Mouse (Mus musculus) testis, postnatal 10 days (tissue): ENCODE results near the gene Ttc30b.
"Not testable (repeated sequence)": the region's sequence is repeated elsewhere in the genome, so short reads cannot be mapped to it uniquely, and the experiment has no call there.

Experiments used
- DNase-seq: peaks from one replicate; pipeline ENCODE4 v3.0.0; 2021; ENCODE audit warnings: low spot score

The Ttc30b gene

GRCm38 (mm10) chr2:75950685-75951084, 12.3 kb upstream of the Ttc30b start:
- DNase-seq = no peak

- DNase-seq = not testable (repeated sequence)
These were observed 767 bp downstream of the Ttc30b start for GRCm38 (mm10) chr2:75937520-75938116.

DNA sequence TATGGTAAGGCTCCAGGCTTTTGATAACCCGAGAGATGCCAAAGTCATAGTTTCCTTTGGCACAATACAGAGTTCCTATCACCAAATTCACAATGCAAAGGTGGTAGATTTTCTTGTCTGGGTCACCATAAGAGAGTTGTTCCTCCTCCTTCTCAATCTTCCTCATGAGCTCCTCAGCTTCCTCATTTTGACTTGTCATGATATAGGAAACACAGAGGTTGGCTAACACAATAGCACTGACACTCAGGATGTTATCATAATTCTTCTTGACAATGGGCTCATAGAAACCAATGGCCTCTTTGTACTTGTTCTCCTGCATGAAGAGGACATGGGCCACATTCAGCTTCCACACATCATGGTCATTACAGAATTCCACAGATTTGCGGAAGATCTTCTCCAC, 1.7 kb downstream of the Ttc30b start:
- not testable (repeated sequence) for DNase-seq

DNA sequence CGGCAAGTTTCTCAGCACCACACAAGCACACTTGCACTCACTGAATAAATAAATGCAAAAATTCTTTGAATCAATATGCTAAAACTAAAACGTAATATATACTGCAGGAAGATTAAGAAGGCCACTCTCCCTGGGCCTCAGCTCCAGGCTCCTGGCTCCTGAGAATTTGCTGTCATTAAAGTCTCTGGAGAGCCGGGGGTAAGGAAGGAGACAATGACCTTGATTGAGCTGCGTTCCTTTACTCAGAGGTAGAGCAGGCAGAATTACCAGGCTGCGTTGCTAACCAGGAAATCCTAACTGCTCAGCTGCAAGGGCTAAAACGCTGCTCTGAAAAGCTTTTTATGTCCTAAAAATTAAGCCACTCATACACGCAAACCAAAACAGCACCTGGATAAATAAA, 4.8 kb downstream of the Ttc30b start:
- DNase-seq = no peak

DNA sequence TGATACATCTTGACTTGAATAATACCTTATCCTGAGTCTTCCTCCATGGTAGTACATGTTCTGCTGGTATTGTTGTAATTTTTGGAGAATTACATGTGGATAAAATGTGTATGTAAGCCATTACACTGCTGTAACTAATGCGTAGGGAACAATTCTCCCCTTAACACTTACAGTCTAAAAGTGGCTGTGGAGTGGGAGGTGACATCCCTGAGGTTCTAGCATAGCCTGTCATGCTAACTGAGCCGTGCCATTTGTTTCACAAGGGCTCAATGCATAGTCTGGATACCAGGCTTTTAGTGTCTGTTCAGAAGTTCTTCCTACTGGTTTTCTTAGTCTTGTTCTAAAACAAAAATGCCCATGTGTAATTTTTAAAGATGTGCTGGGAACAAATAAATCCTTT, 7.4 kb downstream of the Ttc30b start:
- DNase-seq = no peak

- DNase-seq = no peak
These were observed 8.5 kb downstream of the Ttc30b start for GRCm38 (mm10) chr2:75929786-75930444.

DNA sequence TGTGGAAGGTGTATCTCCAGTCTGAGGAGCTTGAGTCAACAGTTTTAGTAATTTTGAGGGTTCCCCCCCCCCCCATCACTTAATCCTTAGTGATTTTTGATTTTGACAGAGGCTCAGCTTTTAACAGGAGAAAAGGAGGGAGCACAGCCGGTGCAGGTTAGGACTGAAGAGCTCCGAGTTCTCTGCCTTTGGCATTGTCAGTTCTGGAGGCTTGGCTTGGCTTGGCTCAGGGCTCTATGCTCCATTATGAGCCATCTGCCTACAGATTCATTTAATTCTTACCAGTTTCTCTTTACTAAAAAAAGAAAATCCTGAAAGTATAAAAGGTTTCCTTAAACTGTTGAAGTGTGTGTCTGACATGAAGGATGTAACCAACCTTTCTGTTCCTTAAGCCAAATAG, 9.2 kb downstream of the Ttc30b start:
- DNase-seq = no peak

DNA sequence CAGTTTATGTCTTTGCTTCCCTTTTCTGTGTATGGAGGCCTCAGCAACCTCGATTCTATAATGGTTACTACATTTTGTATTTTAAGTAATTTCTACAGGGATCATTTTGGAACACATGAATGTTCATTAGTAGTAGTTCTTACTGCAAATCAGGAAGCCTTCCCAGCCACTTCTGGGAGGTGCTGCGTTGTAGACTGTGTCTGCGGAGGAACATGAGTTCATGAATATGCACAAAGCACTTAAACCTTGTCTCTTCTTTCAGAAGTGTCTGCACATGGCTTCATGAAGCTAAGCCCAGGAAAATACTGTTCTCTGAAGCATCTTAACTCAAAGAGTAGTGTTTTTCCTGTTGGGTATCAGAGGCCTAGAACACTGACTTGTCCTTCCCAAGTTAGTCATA, 10.4 kb downstream of the Ttc30b start:
- DNase-seq = no peak

DNA sequence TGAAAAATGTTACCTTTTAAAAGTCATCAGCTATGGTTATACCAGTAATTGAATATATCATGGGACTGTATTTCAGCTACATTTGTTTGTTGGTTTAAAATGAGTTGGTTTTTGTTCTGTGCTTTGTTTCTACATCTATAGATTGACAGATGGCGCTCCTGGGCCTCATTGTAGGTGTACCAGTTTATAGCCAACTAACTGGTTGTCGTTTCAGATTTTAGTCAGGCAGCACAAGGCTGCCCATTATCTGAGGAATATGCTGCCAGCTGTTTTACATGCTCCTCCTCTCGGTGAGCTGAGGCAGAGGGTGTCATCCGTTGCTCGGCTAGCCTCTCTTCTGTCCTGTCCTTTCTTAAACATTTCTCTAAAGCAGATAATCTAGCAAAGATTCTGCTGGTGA, 12.3 kb downstream of the Ttc30b start:
- DNase-seq = no peak

- DNase-seq = no peak
These were observed 14.5 kb downstream of the Ttc30b start for GRCm38 (mm10) chr2:75923807-75924340.

DNA sequence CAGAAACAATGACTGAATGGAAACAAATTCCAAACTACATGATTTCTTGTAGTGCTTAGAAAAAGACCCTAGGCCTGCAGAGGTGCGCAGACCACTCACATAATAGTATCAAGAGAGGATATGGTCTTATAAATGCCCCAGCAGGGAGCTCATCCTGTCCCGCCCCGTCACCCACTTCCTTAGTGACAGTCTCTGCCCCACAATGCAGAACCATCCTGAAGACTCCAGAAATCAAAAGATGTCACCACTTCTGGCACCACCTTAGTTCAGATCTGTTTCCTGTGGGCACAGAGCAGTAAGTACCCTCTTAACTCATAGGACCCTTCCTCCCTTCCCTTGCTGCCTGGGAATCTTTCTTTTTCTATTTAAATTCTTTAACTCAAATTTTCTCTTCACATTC, 23.3 kb downstream of the Ttc30b start:
- DNase-seq = no peak

DNA sequence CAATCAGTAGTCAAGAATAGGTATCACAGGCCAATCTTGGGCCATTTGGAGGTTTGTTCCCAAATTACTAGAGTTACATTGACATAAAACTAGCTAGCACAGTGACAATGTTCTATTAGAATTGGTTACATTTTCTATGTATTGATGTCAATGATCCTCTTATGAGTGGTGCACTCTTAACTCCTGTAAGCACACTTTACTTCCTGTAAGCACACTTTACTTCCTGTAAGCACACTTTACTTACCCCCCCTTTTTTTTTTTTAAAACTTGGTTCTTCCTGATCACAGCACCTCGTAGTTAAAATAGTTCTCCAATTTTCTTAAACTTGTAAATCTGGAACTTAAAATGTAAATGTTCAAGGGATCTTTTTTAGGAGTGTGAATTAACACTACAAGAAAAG, 31.2 kb downstream of the Ttc30b start:
- DNase-seq = no peak

DNA sequence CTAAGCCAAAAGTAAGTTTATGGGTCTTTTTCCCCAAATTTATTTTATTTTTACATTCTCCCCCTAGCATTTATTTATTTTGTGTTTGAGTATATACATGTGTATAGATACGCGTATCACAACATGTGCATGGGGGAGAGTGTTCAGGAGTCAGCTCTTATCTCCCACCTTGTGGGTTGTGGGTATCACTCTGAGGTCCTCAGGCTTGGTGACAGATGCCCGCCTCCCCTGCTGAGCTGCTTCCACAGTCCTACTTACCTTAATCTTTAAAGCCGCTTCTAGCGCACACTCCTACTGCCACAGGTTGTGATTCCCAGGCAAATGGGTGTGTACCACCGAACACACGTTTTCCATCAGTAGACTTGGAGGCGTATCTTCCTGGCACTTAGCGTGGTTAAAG, 36.5 kb downstream of the Ttc30b start:
- DNase-seq = no peak

DNA sequence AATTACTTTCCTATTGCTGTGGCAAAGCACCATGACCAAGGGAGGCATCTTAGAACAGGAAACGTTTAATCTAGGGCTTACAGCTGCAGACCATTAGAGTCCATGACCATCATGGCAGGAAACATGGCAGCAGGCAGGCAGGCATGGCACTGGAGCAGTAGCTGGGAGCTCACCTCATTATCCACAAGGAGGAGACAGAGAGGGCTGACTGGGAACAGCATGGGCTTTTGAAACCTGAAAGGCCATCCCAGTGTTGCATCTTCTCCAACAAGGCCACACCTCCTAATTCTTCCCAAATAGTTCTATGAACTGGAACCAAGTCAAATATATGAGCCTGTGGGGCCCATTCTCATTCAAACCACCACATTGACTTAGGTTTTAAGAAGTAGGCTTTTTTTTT, 38.1 kb downstream of the Ttc30b start:
- DNase-seq = no peak

DNA sequence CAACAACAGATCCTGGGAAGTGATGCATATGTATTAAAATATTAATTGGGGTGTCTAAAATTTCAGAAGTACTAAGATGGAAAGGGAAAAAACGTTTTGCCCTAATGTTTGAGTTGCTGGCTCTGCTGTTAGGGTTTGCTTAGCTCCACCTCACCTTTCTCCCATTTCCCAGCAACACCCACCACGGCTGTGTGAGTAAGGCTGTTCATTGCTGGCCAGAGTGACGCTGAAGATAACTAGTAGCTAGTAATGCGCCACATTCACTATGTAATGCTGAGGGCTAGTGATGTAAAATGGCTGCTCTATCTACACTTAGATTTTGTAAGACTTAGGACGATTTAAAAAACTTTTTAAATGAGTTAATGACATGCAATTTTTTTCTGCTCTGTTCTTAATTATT, 42.7 kb downstream of the Ttc30b start:
- no peak for DNase-seq

- no peak for DNase-seq
These were observed 46.4 kb downstream of the Ttc30b start for GRCm38 (mm10) chr2:75891981-75892380.
